Comparison of ENCODE assay signal across 12 mouse cellular contexts in the genomic region with DNA sequence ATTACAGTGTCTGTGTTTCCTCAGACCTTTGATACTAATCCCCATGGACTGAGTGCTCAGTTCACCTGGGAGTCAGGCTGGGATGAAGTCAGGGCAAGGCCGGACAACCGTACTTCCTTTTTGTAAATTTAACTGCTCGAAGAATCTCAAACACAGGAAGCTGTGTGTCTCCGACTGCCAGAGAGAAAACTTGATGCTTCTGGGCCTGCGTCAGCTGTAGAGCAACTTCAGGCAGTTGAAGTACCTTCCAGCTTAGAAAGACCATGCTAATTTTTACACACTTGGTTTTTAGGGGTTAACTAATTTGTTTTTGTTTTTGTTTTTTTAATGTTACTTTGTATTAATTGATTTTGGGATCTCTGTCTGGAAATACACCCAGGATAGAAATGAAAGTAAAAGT. TPM values are rescaled to one million over a fixed set of nuclear protein-coding genes. Genes with fewer than 3 reads are reported as not detected.
DNase-seq lines count a peak whose midpoint lies in the region; ATAC-seq and TF ChIP-seq lines count a peak whose summit lies in the region.
"Had no signal": no experiment of that assay in that cellular context is flagged by ENCODE, and none has a peak within 500 bp of the region (broad histone marks: within the 10 kb centered on the region; RNA-seq: fewer than 3 reads in every experiment).

No protein-coding gene starts in this region.

- peaks cover 4% of the 10 kb centered on the region for H3K4me1 ChIP-seq in heart, adult 2 months (ENCODE audit: control insufficient read depth, insufficient read depth, low read length)
- no peaks in the 10 kb centered on the region for H3K4me1 ChIP-seq in heart, embryonic 10.5 days
- H3K4me1 ChIP-seq in forebrain, postnatal 0 days (ENCODE audit: insufficient read depth): no peaks in the 10 kb centered on the region
- no peaks in the 10 kb centered on the region for H3K4me1 ChIP-seq in intestine, embryonic 15.5 days (replicated peaks)
- H3K4me1 ChIP-seq: heart, embryonic 15.5 days; neural tube, embryonic 15.5 days; stomach, embryonic 15.5 days had no signal

- H3K4me3 ChIP-seq in heart, adult 2 months: peak overlapping the region; percentile 19; the same call in 1 of the 2 replicates
- H3K4me3 ChIP-seq in heart, embryonic 10.5 days: no peak overlapping the region
- no peak overlapping the region for H3K4me3 ChIP-seq in forebrain, postnatal 0 days (ENCODE audit: low read depth, low read length)
- no peak overlapping the region for H3K4me3 ChIP-seq in intestine, embryonic 15.5 days (replicated peaks)
- H3K4me3 ChIP-seq: heart, embryonic 15.5 days; neural tube, embryonic 15.5 days; stomach, embryonic 15.5 days had no signal

- H3K27ac ChIP-seq in heart, adult 2 months: peak overlapping the region; percentile 65
- no peak overlapping the region for H3K27ac ChIP-seq in heart, embryonic 10.5 days
- H3K27ac ChIP-seq in forebrain, postnatal 0 days (ENCODE audit: low read depth, low read length): no peak overlapping the region
- H3K27ac ChIP-seq in intestine, embryonic 15.5 days: no peak overlapping the region
- H3K27ac ChIP-seq: heart, embryonic 15.5 days; neural tube, embryonic 15.5 days; stomach, embryonic 15.5 days had no signal

- no peaks in the 10 kb centered on the region for H3K79me2 ChIP-seq in heart, adult 2 months (replicated peaks; ENCODE audit: control insufficient read depth, insufficient read depth, low read length)

- TF ChIP-seq EP300 in heart, adult 2 months (IDR thresholded peaks at IDR 0.05; ENCODE audit: insufficient read depth, low read depth, low read length): no peak

- TF ChIP-seq POLR2A in heart, adult 2 months (IDR thresholded peaks at IDR 0.05; ENCODE audit: insufficient read depth, low read depth, low read length): peak; percentile 39; the same call in 1 of the 2 replicates

- H3K9ac ChIP-seq in heart, adult 2 months (ENCODE audit: low read depth, low read length): no peak overlapping the region
- H3K9ac ChIP-seq in forebrain, postnatal 0 days: no peak overlapping the region
- no peak overlapping the region for H3K9ac ChIP-seq in intestine, embryonic 15.5 days
- H3K9ac ChIP-seq: heart, embryonic 15.5 days; neural tube, embryonic 15.5 days; stomach, embryonic 15.5 days had no signal

- no peaks in the 10 kb centered on the region for H3K27me3 ChIP-seq in heart, adult 2 months (ENCODE audit: control insufficient read depth, insufficient read depth, low read length)
- H3K27me3 ChIP-seq in heart, embryonic 10.5 days (ENCODE audit: insufficient read depth, poor library complexity, severe bottlenecking): no peaks in the 10 kb centered on the region
- H3K27me3 ChIP-seq in forebrain, postnatal 0 days (ENCODE audit: insufficient read depth, low read length): no peaks in the 10 kb centered on the region
- no peaks in the 10 kb centered on the region for H3K27me3 ChIP-seq in intestine, embryonic 15.5 days (replicated peaks)
- H3K27me3 ChIP-seq: heart, embryonic 15.5 days; neural tube, embryonic 15.5 days; stomach, embryonic 15.5 days had no signal

- TF ChIP-seq CTCF in heart, adult 2 months (IDR thresholded peaks at IDR 0.05): no peak
- TF ChIP-seq CTCF in forebrain, postnatal 0 days (IDR thresholded peaks at IDR 0.05; ENCODE audit: low read depth): no peak

- no peak for ATAC-seq in forebrain, postnatal 0 days
- no peak for ATAC-seq in intestine, embryonic 15.5 days

- H3K9me3 ChIP-seq in heart, embryonic 10.5 days: no peaks in the 10 kb centered on the region
- H3K9me3 ChIP-seq in forebrain, postnatal 0 days (ENCODE audit: low read length): no peaks in the 10 kb centered on the region
- no peaks in the 10 kb centered on the region for H3K9me3 ChIP-seq in intestine, embryonic 15.5 days
- H3K9me3 ChIP-seq: heart, embryonic 15.5 days; neural tube, embryonic 15.5 days; stomach, embryonic 15.5 days had no signal

- intact Hi-C loops in heart, adult 2 months (cut with DNase I): no loop called here
- intact Hi-C loops in gastrocnemius, postnatal 36 days (cut with DNase I): no loop called here

- no peak overlapping the region for H3K4me2 ChIP-seq in forebrain, postnatal 0 days (ENCODE audit: low read depth)
- H3K4me2 ChIP-seq in intestine, embryonic 15.5 days (replicated peaks): no peak overlapping the region
- H3K4me2 ChIP-seq: heart, embryonic 15.5 days; neural tube, embryonic 15.5 days; stomach, embryonic 15.5 days had no signal

- WGBS in heart, adult 2 months: 42% methylated on average over 5 of the region's 5 CpGs
- 63% methylated on average over 5 of the region's 5 CpGs for WGBS in heart, embryonic 10.5 days
- WGBS in forebrain, postnatal 0 days: 86% methylated on average over 5 of the region's 5 CpGs
- 35% methylated on average over 5 of the region's 5 CpGs for whole genome bisulfite sequencing in intestine, embryonic 15.5 days

- DNase-seq in heart, adult 2 months: peak in 1 of 2 experiments; percentile 37
- DNase-seq in heart, embryonic 10.5 days (ENCODE audit: low spot score): no peak
- DNase-seq in CD8-positive naive resting alpha-beta T cell, adult 2 months (ENCODE audit: low read depth in 2 of 2, low spot score in 2 of 2): peak; percentile 10 to 32
- DNase-seq in kidney, postnatal 36 days: peak; percentile 48 to 49
- peak; percentile 5 to 17 for DNase-seq in natural killer cell, adult 2 months (ENCODE audit: low spot score in 2 of 2)
- no peak for DNase-seq in forebrain, postnatal 0 days
- no peak for DNase-seq in gastrocnemius, postnatal 36 days
- DNase-seq: cerebellum, adult 9-11 months had no signal

- no peaks in the 10 kb centered on the region for H3K36me3 ChIP-seq in heart, adult 2 months (ENCODE audit: control insufficient read depth, insufficient read depth, low read length)
- no peaks in the 10 kb centered on the region for H3K36me3 ChIP-seq in heart, embryonic 10.5 days
- H3K36me3 ChIP-seq in forebrain, postnatal 0 days (ENCODE audit: insufficient read depth): no peaks in the 10 kb centered on the region
- H3K36me3 ChIP-seq in intestine, embryonic 15.5 days: no peaks in the 10 kb centered on the region
- H3K36me3 ChIP-seq: heart, embryonic 15.5 days; neural tube, embryonic 15.5 days; stomach, embryonic 15.5 days had no signal

RNA-seq across cellular contexts. Expression of a gene that starts 10.8 kb away (rescaled TPM):
- total RNA-seq in heart, adult 2 months (2021): 100 to 1,000 TPM; 115 to 129 TPM
- polyA plus RNA-seq in heart, adult 2 months (2012; rRNA removed): 48.0 and 83.6 TPM in 2 replicates
- 88.2 and 98.4 TPM in 2 replicates for polyA plus RNA-seq in heart, embryonic 10.5 days (2016; fragmentation: Nextera tagmentation; extraction: Ambion mirVana)
- 237 and 240 TPM in 2 replicates for total RNA-seq in forebrain, postnatal 0 days (2014; rRNA removed)
- 116 and 157 TPM in 2 replicates for polyA plus RNA-seq in forebrain, postnatal 0 days (2015; fragmentation: Nextera tagmentation; extraction: Ambion mirVana)
- total RNA-seq in gastrocnemius, postnatal 36 days (2021): 10 to 100 TPM; 70.5 to 86.6 TPM
- 78.1 and 87.9 TPM in 2 replicates for polyA plus RNA-seq in intestine, embryonic 15.5 days (2015; fragmentation: Nextera tagmentation; extraction: Ambion mirVana)

Comparison
In these comparisons a context has a peak if more than half of its experiments do, and no peak if none do; other contexts are left out.
1. DNase-seq: peak in CD8-positive naive resting alpha-beta T cell, adult 2 months (2 of 2), kidney, postnatal 36 days (2 of 2) and natural killer cell, adult 2 months (2 of 2); none in heart, embryonic 10.5 days (single experiment), forebrain, postnatal 0 days (single experiment) and gastrocnemius, postnatal 36 days (0 of 2).